Mouse (Mus musculus): Measurements from ENCODE around the gene Pex7. TPM values are rescaled to one million over a fixed set of nuclear protein-coding genes. Genes with fewer than 3 reads are reported as not detected.

Pex7 gene
- 13.3 TPM for total RNA-seq (2023)

DNA sequence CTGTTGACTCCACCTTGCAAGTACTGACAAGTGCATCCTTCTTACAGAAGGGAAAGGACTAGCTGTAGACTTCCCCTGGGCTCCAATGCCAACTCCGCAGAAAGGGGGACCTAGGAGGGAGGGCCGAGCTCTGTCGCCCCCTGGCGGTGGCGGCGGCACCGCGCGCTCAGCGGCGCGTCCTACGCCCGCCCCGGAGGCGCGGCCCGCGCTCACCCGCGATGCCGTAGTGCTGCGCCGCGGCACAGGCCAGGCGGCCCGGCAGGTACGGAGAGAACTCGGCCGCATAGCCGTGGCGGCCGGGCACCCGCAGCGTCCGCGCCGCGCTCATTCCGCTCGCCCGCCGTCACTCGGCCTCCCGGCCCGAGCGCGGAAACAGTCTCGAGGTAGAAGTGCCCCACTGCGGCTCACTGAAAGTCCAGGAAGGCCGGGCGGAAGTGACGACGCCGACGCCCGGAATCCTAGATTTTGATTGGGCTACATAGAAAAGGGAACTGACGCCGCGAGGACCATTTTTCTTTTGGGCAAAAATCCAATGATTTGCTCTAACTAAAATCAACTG, at the start of gene Pex7:
TSS of gene Pex7 (minus strand) at position 444 of the 559 bp plus-strand sequence.

DNA sequence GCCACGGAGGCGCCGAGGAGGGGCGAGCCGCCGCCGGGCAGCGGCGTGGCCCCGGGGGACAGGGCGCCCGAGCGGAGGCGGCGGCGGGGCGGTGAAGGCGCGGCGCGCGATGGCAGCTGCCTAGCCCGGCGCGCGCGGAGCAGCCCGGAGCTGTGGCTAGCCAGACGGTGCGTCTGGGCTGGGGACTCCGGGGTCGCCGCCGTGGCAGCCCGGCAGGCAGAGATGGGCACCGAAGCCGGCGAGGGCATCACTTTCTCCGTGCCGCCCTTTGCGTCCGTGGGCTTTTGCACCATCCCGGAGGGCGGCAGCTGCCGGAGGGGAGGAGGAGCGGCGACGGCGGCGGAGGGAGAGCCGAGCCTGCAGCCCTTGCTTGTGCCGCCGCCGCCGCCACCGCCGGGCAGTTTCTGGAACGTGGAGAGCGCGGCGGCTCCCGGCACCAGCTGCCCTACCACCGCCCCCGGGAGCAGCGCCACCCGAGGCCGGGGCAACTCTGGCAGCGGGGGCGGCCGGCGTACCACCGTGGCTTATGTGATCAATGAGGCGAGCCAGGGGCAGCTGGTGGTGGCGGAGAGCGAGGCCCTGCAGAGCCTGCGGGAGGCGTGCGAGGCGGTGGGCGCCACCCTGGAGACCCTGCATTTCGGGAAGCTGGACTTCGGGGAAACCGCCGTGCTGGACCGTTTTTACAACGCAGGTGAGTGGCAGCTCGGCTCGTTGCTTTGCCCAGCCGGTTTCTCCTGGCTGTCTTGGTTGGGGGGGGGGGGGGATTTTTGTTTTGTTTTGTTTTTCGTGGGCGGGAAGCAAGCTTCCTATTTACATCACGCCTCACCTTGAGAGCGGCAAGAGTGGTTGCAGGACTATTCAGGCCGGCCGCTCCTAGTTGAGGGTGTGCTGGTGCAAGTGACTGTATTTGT, 27.1 kb upstream of the Pex7 start, which contains the start of gene Map3k5:
TSS of gene Map3k5 (plus strand) at position 89 of the 911 bp plus-strand sequence.

DNA sequence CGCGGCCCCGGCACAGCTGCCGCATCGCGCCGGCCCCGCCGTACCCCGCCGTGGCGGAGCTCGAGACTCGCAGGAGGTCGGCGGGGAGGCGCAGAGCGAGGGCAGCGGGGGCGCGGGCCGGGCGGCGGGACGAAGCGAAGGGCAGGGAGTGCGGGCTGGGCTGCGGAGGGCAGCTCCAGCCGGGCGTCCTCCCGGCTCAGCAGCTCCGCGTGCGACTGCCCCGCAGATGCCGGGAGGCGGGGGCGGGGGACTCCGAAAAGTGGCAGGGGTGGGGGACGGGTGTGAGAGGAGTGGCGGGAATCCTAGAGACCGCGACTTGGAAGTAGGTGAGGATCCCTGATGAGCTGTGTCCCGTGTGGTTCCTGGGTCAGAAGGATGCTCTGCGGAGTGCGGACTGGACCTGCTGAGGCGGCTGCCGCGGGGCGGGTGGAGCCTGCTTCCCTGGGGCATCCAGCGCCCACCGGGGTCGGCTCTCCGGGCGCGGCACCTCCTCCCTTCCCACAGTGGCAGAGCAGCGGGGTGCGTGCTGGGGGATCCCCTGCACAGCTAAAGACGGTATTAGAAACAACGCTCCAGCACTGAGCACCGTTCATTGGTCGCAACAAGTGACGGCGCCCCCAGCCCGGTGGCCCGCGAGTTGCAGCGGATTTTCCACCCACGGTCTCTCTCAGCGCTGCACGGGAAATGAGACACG, 56.3 kb downstream of the Pex7 start, which contains the start of gene Slc35d3:
TSS of gene Slc35d3 (minus strand) at position 462 of the 694 bp plus-strand sequence.

Other genes with a start within 250 kb of the Pex7 start
- 0.35 TPM for gene Il20ra, start 195.1 kb downstream of the Pex7 start, total RNA-seq (2023)
- gene Slc35d3, start 56.2 kb downstream of the Pex7 start, total RNA-seq (2023), result 0.35 TPM
- 69.1 TPM for gene Map3k5, start 26.8 kb upstream of the Pex7 start, total RNA-seq (2023)
- gene Map7, start 240.8 kb upstream of the Pex7 start, total RNA-seq (2023), result 7.6 TPM

Measured in CD4-positive naive resting alpha-beta T cell, adult 57 days (primary cell).